Mouse (Mus musculus): ENCODE data around the gene Mgat4d. TPM values are rescaled to one million over a fixed set of nuclear protein-coding genes. Genes with fewer than 3 reads are reported as not detected.

Mgat4d gene
- polyA plus RNA-seq, 1 experiment, result 30.8 TPM

DNA sequence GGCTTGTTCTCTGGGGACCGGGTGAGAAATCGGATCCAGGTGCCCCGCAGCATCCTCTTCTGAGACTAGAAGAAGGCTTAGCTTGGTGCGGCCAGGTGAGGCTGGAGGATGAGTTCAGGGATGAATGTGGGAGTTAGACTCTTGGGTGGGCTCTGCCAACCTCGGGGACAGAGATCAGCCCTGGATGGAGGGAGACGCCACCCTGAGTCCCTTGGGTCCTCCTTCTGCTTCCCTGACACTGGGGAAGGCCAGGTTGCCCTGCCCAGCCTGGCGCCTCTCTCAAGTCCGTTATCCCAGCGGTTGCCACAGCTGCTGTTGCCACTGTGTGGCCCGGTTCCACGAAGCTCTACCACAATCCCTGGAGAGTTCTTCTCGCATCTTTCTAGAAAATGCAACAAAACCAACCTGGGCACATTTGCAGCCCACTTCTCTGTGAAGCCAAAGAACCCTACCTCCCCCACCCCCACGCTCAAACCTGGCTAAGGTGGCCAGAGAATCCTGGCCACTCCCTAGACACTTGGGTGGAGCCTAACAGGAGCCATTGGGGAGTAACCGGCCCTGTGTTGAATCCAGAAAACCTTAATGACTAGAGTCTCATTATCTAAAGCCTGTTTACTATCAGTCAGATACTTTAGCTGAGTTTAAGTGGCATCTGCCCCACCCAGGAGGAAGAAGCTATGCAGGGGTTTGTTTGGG is 41.9 kb downstream of the Mgat4d start:
- TF ChIP-seq POLR2A (IDR thresholded peaks at IDR 0.05; ENCODE audit: control insufficient read depth, low read depth, low read length) (no peak; the same call in 1 of the 2 replicates), CTCF (IDR thresholded peaks at IDR 0.05; ENCODE audit: control insufficient read depth, insufficient read depth, insufficient replicate concordance, low read depth, low read length) (no peak)
- Histone ChIP-seq H3K4me3 (ENCODE audit: control insufficient read depth, low read depth, low read length) (peak overlapping the region; percentile 94), H3K27ac (ENCODE audit: control insufficient read depth, insufficient read depth, low read depth, low read length) (peak overlapping the region; percentile 92), H3K27me3 (ENCODE audit: control insufficient read depth, insufficient read depth, low read length) (no peaks in the 10 kb centered on the region), H3K4me1 (ENCODE audit: control insufficient read depth, insufficient read depth, low read length) (peaks cover 4% of the 10 kb centered on the region), H3K36me3 (ENCODE audit: control insufficient read depth, insufficient read depth, low read length) (no peaks in the 10 kb centered on the region; the same call in none of the 2 replicates)

DNA sequence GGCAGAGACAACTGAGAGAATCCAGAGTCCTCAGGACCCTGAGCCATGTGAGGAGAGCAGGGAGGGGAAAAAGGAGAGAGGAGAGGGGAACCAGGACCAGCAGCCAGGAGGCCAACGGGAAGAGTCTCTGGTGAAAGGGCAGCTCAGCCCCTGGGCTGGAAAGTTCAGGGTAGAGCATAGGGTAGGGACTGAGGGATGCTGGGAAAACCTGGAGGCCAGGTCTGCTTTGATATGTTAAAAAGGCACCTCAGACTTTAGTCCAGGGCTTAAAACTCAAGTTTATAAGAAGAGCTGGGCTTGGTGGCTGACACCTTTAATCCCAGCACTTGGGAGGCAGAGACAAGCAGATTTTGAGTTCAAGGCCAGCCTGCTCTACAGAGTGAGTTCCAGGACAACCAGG is 44.2 kb downstream of the Mgat4d start:
- no peak for TF ChIP-seq POLR2A (IDR thresholded peaks at IDR 0.05; ENCODE audit: control insufficient read depth, low read depth, low read length)
- no peak for TF ChIP-seq CTCF (IDR thresholded peaks at IDR 0.05; ENCODE audit: control insufficient read depth, insufficient read depth, insufficient replicate concordance, low read depth, low read length)
- Histone ChIP-seq H3K4me3 (ENCODE audit: control insufficient read depth, low read depth, low read length) (no peak overlapping the region), H3K27me3 (ENCODE audit: control insufficient read depth, insufficient read depth, low read length) (no peaks in the 10 kb centered on the region), H3K27ac (ENCODE audit: control insufficient read depth, insufficient read depth, low read depth, low read length) (no peak overlapping the region), H3K4me1 (ENCODE audit: control insufficient read depth, insufficient read depth, low read length) (peaks cover 4% of the 10 kb centered on the region), H3K36me3 (ENCODE audit: control insufficient read depth, insufficient read depth, low read length) (no peaks in the 10 kb centered on the region; the same call in none of the 2 replicates)

DNA sequence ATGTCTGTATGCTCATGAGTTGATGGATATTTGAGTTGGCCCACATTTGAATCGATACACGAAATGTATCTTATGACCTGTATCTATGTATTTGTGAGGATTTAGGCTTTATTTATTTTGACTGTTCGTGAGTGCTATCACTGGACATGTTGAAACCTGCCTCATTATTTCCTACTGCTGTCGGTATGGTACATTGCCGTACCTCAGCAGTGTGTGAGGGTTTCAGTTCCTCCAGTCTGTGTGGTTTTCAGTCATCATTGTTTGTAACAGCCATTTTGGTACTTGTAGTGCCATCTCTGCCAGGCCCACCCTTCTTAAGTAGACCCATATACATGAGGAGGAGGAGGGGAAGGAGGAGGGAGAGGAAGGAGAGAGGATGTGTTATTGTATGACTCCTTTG is 46.1 kb downstream of the Mgat4d start:
- no peak for TF ChIP-seq POLR2A (IDR thresholded peaks at IDR 0.05; ENCODE audit: control insufficient read depth, low read depth, low read length)
- TF ChIP-seq CTCF (IDR thresholded peaks at IDR 0.05; ENCODE audit: control insufficient read depth, insufficient read depth, insufficient replicate concordance, low read depth, low read length), result no peak
- H3K36me3 ChIP-seq (ENCODE audit: control insufficient read depth, insufficient read depth, low read length), result peaks cover 4% of the 10 kb centered on the region
- no peak overlapping the region for H3K27ac ChIP-seq (ENCODE audit: control insufficient read depth, insufficient read depth, low read depth, low read length)

GRCm38 (mm10) chr8:83396680-83397079 is 48.4 kb downstream of the Mgat4d start:
- H3K27me3 ChIP-seq (ENCODE audit: control insufficient read depth, insufficient read depth, low read length), result no peaks in the 10 kb centered on the region
- no peaks in the 10 kb centered on the region for H3K4me1 ChIP-seq (ENCODE audit: control insufficient read depth, insufficient read depth, low read length)
- H3K36me3 ChIP-seq (ENCODE audit: control insufficient read depth, insufficient read depth, low read length), result peaks cover 4% of the 10 kb centered on the region
- no peak overlapping the region for H3K4me3 ChIP-seq (ENCODE audit: control insufficient read depth, low read depth, low read length)
- no peak overlapping the region for H3K27ac ChIP-seq (ENCODE audit: control insufficient read depth, insufficient read depth, low read depth, low read length)
- TF ChIP-seq POLR2A (IDR thresholded peaks at IDR 0.05; ENCODE audit: control insufficient read depth, low read depth, low read length), result no peak
- TF ChIP-seq CTCF (IDR thresholded peaks at IDR 0.05; ENCODE audit: control insufficient read depth, insufficient read depth, insufficient replicate concordance, low read depth, low read length), result no peak

More for the DNA sequence above, 46.1 kb downstream of the Mgat4d start:
- Histone ChIP-seq H3K4me3 (ENCODE audit: control insufficient read depth, low read depth, low read length) (no peak overlapping the region), H3K4me1 (ENCODE audit: control insufficient read depth, insufficient read depth, low read length) (peaks cover 4% of the 10 kb centered on the region), H3K27me3 (ENCODE audit: control insufficient read depth, insufficient read depth, low read length) (no peaks in the 10 kb centered on the region)

DNA sequence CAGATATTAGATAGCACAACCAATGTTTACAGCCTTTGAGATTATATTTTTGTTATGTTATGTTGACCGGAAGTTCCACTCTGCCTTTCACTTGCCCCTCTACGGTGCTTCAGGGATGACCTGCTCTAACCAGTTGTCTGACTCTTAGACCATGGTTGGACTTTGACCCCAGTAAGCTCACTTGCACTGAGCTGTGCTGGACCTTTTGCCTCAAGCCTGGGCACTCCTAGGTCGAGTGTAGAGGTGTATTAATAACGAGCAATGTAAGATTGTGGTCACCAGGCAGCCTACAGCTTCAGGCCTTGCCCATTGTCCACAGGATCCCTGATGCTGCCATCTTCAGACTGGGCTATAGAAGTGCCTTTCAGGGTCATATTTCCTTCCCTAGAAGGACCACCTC is 49.5 kb downstream of the Mgat4d start:
- H3K4me3 ChIP-seq (ENCODE audit: control insufficient read depth, low read depth, low read length), result no peak overlapping the region
- peaks cover 4% of the 10 kb centered on the region for H3K36me3 ChIP-seq (ENCODE audit: control insufficient read depth, insufficient read depth, low read length)
- H3K27me3 ChIP-seq (ENCODE audit: control insufficient read depth, insufficient read depth, low read length), result no peaks in the 10 kb centered on the region
- H3K4me1 ChIP-seq (ENCODE audit: control insufficient read depth, insufficient read depth, low read length), result no peaks in the 10 kb centered on the region
- no peak overlapping the region for H3K27ac ChIP-seq (ENCODE audit: control insufficient read depth, insufficient read depth, low read depth, low read length)
- TF ChIP-seq CTCF (IDR thresholded peaks at IDR 0.05; ENCODE audit: control insufficient read depth, insufficient read depth, insufficient replicate concordance, low read depth, low read length) (no peak), POLR2A (IDR thresholded peaks at IDR 0.05; ENCODE audit: control insufficient read depth, low read depth, low read length) (no peak)

DNA sequence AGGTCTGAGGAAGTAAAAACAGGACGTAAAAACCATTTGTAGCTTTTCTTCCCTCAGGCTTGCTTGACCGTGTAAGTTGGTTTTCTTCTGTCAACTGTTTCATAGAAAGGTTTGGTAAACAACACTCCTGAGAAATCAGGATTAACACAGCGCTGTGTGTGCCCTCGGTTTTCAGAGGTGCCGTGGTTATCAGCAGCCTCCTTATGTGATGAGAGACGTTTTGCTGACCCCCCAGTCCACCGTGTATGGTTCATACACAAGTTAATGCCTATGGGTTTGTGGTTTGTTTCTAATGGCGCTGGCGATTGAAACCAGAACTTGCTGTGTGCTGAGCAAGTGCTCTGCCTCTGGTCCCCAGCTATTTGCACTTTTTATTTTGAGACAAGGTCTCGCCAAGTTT is 57.3 kb downstream of the Mgat4d start:
- no peak overlapping the region for H3K27ac ChIP-seq (ENCODE audit: control insufficient read depth, insufficient read depth, low read depth, low read length)
- H3K36me3 ChIP-seq (ENCODE audit: control insufficient read depth, insufficient read depth, low read length), result peaks cover 3% of the 10 kb centered on the region; the same call in 1 of the 2 replicates
- no peak overlapping the region for H3K4me3 ChIP-seq (ENCODE audit: control insufficient read depth, low read depth, low read length)
- TF ChIP-seq POLR2A (IDR thresholded peaks at IDR 0.05; ENCODE audit: control insufficient read depth, low read depth, low read length), result no peak
- TF ChIP-seq CTCF (IDR thresholded peaks at IDR 0.05; ENCODE audit: control insufficient read depth, insufficient read depth, insufficient replicate concordance, low read depth, low read length), result no peak
- no peaks in the 10 kb centered on the region for H3K27me3 ChIP-seq (ENCODE audit: control insufficient read depth, insufficient read depth, low read length)
- H3K4me1 ChIP-seq (ENCODE audit: control insufficient read depth, insufficient read depth, low read length), result no peaks in the 10 kb centered on the region

DNA sequence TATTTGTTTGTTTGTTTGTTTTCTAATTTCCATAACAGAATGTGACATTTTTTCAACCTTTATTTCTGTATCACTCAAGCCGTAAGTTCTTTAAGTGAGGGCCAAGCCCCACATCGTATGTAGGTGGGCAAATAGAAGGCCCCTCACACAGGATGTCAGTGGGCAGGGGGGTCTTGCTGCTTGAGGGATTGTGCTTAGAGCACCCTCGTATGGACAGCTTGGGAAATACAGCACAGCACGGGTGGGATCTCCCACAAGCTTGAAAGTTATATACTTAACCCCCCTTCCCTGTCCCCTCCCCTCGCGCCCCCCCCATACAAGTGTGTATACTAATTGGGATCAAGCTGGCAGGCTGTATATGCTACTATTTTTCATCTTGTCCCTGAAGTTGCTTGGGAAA is 58.6 kb downstream of the Mgat4d start:
- no peak overlapping the region for H3K4me3 ChIP-seq (ENCODE audit: control insufficient read depth, low read depth, low read length)
- H3K27ac ChIP-seq (ENCODE audit: control insufficient read depth, insufficient read depth, low read depth, low read length), result no peak overlapping the region
- peaks cover 3% of the 10 kb centered on the region; the same call in 1 of the 2 replicates for H3K36me3 ChIP-seq (ENCODE audit: control insufficient read depth, insufficient read depth, low read length)
- no peaks in the 10 kb centered on the region for H3K27me3 ChIP-seq (ENCODE audit: control insufficient read depth, insufficient read depth, low read length)
- no peak for TF ChIP-seq CTCF (IDR thresholded peaks at IDR 0.05; ENCODE audit: control insufficient read depth, insufficient read depth, insufficient replicate concordance, low read depth, low read length)
- no peak for TF ChIP-seq POLR2A (IDR thresholded peaks at IDR 0.05; ENCODE audit: control insufficient read depth, low read depth, low read length)
- no peaks in the 10 kb centered on the region for H3K4me1 ChIP-seq (ENCODE audit: control insufficient read depth, insufficient read depth, low read length)

Data from testis, adult 2 months (tissue).